Mouse (Mus musculus) urinary bladder, adult 2 months (tissue): ENCODE measurements around the gene Npnt. TPM values are rescaled to one million over a fixed set of nuclear protein-coding genes. Genes with fewer than 3 reads are reported as not detected.

ENCODE experiments used
- DNase-seq: peaks from one replicate; pipeline ENCODE4 v3.0.0; 2022; ENCODE audit warnings: low spot score
- polyA plus RNA-seq: library from polyadenylated mRNA; depleted of rRNA; stranded (reverse); fragments of >200 nt; gene quantifications from 2 replicates; pipeline ENCODE4 v1.2.3, GENCODE M21; 2012; rRNA removed

Npnt gene
- polyA plus RNA-seq, 1 experiment = 5.1 TPM

GRCm38 (mm10) chr3:132856651-132857050 is 93.4 kb downstream of the Npnt start:
- no peak for DNase-seq

DNA sequence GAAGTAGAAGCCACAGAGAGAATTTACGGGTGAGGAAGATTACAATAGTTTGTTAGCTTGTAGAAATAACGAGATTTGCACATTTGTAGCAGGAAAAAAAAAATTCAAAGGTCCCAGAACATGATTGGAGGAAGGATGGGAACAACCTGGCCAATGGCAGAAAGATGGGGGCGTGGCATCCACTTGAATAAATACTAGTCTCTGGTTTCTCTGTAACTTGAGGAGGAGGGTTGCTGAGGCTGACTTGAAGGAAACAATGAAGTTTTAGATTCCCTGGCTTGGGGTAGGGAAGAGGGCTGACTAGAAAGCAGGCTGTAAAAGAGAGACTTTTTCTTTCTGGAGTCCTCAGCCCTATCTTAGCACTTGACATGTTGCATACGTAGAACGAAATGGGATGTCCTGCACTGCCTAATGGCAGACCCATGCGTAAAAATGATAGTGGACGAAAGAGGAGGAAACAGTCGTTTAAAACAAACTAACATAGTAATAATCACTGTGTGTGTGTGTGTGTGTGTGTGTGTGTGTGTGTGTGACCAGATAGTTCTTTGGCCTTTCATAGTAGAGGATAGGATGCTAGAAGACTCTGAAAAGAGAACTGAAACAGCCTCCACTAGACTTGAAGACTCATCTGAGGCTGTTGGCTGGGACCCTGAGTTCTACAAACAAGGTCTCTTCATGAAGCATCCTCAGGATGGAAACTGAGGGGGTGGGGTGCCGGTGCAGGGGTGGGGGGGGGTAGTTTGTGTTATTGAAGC is 94.5 kb downstream of the Npnt start:
- no peak for DNase-seq

GRCm38 (mm10) chr3:132854271-132854670 is 95.8 kb downstream of the Npnt start:
- DNase-seq = no peak

- DNase-seq = no peak
These were observed 98.0 kb downstream of the Npnt start for GRCm38 (mm10) chr3:132851841-132852728.

- DNase-seq = no peak
These were observed 98.7 kb downstream of the Npnt start for GRCm38 (mm10) chr3:132851417-132851816.

DNA sequence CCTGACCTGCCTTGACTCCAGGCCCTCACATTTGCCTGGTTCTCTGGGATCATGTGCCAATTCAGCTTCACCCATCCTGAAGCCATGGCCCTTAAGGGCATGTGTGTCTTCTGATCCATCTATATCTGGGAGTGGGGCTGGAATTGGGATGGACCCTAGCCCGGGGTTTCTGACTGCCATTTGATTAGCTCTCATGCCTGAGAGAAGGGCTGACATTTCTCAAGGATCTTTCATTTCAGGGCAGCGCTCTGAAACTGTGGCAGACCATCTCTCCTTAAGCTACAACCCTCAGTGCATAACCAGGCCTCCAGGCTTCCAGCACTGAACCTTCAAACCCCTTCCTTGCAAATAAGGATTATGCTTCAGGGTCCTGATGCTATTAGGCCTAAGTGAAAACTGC is 99.7 kb downstream of the Npnt start:
- no peak for DNase-seq

DNA sequence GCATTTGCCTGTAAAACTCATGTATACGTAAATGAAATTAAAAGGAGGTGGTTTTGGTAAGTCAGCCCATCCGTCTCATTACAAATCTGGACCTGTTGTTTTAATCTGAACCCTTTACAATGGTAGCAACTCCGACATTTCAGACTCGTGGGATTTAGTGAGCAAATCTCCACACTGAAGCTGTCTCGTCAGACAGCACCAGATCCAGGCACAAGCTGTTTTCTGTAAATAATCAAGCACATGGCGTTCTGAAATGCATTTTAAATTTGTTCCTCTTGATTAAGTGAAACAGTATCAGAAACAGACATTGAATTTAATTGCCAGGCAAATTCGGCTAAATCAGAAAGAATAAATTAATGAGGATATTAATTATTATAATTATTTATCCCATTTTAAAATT is 100.4 kb downstream of the Npnt start:
- DNase-seq = no peak

- no peak for DNase-seq
These were observed 107.4 kb downstream of the Npnt start for GRCm38 (mm10) chr3:132842676-132843075.

DNA sequence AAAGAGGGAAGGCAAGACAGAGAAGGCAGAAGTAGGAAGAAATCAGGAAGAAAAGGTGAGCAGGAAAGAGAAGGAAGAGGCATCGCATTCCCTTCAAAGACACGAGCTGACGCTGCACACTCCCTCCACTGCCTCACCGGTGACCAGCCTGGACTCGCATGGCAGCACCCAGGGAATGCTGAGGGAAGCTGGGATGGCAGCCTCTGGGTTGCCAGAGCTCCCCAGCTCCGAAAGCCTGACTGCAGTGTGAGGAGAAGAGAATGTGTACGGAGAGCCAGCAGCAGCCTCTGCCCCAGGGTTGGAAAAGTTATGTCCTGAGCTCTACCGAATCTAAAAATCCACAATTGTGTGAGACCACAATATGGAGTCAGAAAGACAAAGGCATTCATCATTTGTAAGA is 110.6 kb downstream of the Npnt start:
- DNase-seq = no peak

DNA sequence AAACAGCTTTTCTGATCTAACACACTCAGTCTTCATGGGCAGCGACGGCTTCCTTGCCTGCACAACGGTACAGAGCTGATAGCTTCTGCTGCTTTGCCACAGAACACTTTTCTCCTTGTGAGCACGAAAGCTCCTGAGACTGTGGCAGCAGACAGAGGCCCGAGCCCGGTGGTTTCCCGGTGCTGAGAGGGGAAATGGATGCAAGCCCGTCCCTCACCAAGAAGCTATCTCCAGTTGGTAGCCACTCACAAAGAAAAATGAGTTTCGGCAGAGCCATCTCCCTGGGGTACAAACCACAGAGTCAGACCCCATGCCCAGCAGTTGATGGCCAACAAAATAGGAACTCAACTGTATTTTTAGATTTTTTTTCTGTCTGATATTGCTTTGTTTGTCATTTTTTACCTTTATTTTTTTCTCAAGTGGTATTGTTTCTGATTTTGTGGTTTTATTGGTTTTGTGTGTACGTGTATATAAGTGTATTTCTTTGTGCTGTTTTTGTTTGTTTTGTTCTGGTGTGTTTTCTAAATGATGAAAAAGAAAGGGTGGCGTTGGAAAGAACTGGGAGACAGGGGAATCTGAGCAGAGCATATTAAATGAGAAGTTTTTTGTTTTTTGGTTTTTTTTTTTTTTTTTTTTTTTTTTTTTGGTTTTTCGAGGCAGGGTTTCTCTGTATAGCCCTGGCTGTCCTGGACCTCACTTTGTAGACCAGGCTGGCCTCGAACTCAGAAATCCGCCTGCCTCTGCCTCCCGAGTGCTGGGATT is 111.3 kb downstream of the Npnt start:
- DNase-seq = no peak

DNA sequence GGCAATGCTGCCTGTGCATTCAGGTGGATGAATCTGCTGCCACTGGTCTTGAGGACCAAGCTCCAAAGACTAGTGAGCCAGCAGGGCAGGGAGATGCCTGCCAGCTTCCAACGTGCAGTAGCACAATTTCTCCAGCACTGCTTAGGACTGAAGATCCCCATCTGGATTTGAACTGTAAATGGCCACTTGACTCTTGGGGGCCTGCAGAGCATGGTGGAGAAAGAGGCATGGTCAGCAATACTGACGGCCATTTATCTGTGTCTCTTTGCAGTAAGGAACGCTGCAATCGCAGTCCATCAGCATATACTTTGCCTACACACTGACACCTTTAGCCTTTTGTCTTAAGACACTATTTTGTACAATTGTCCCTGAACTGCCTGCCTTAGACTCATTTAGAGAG is 113.0 kb downstream of the Npnt start:
- DNase-seq = no peak

- no peak for DNase-seq
These were observed 114.8 kb downstream of the Npnt start for GRCm38 (mm10) chr3:132835118-132835794.

Other genes starting within 250 kb of the Npnt start
- gene Ints12, start 141.5 kb upstream of the Npnt start, polyA plus RNA-seq = 10.8 and 11.1 TPM in 2 replicates
- gene Gstcd, start 141.7 kb upstream of the Npnt start, polyA plus RNA-seq = 5.0 and 5.7 TPM in 2 replicates